Mouse (Mus musculus) adrenal gland, adult 8-10 months (tissue): ENCODE data around the gene Tlr4. TPM values are rescaled to one million over a fixed set of nuclear protein-coding genes. Genes with fewer than 3 reads are reported as not detected.
A peak's percentile ranks its signal among the peaks of the same experiment; 100 is the strongest.

Experiments used
- DNase-seq: peaks from one replicate; pipeline ENCODE4 v3.0.0; 2022
- total RNA-seq, 4 experiments: library from RNA; stranded (reverse); gene quantifications; 2 replicates each; pipeline ENCODE4 v1.2.4; 2022

Tlr4 gene
- 10 to 100 TPM in 3 of 4 experiments, 1 to 10 TPM in 1; 6.1 to 12.0 (median 10.9) TPM for total RNA-seq

- DNase-seq, result peak; percentile 51
These were observed at the start of gene Tlr4 for GRCm38 (mm10) chr4:66827463-66828162. Gene Tlr4 (plus strand): TSS chr4:66827584.

- no peak for DNase-seq
These were observed 33.1 kb upstream of the Tlr4 start for GRCm38 (mm10) chr4:66794283-66794682.

- DNase-seq, result no peak
These were observed 30.7 kb upstream of the Tlr4 start for GRCm38 (mm10) chr4:66796683-66797082.

GRCm38 (mm10) chr4:66804552-66805301 lies 22.7 kb upstream of the Tlr4 start:
- no peak for DNase-seq

GRCm38 (mm10) chr4:66805747-66806146 lies 21.6 kb upstream of the Tlr4 start:
- DNase-seq, result no peak

- no peak for DNase-seq
These were observed 10.9 kb upstream of the Tlr4 start for GRCm38 (mm10) chr4:66816364-66817026.

- no peak for DNase-seq
These were observed 6.2 kb upstream of the Tlr4 start for GRCm38 (mm10) chr4:66821171-66821570.

GRCm38 (mm10) chr4:66821764-66822163 lies 5.6 kb upstream of the Tlr4 start:
- DNase-seq, result no peak

- no peak for DNase-seq
These were observed 832 bp downstream of the Tlr4 start for GRCm38 (mm10) chr4:66828163-66828668.

GRCm38 (mm10) chr4:66828686-66829085 lies 1.3 kb downstream of the Tlr4 start:
- DNase-seq, result no peak

GRCm38 (mm10) chr4:66838071-66838470 lies 10.7 kb downstream of the Tlr4 start:
- DNase-seq, result no peak

GRCm38 (mm10) chr4:66843255-66843654 lies 15.9 kb downstream of the Tlr4 start:
- DNase-seq, result no peak

GRCm38 (mm10) chr4:66852011-66852410 lies 24.6 kb downstream of the Tlr4 start:
- DNase-seq, result no peak

GRCm38 (mm10) chr4:66856992-66857391 lies 29.6 kb downstream of the Tlr4 start:
- no peak for DNase-seq

- peak; percentile 14 for DNase-seq
These were observed 42.5 kb downstream of the Tlr4 start for GRCm38 (mm10) chr4:66869919-66870318.

- no peak for DNase-seq
These were observed 44.6 kb downstream of the Tlr4 start for GRCm38 (mm10) chr4:66872026-66872425.

- DNase-seq, result no peak
These were observed 46.0 kb downstream of the Tlr4 start for GRCm38 (mm10) chr4:66873342-66873741.

- DNase-seq, result no peak
These were observed 48.4 kb downstream of the Tlr4 start for GRCm38 (mm10) chr4:66875751-66876150.

GRCm38 (mm10) chr4:66877609-66878008 lies 50.2 kb downstream of the Tlr4 start:
- DNase-seq, result no peak

GRCm38 (mm10) chr4:66881496-66881895 lies 54.1 kb downstream of the Tlr4 start:
- no peak for DNase-seq

- DNase-seq, result no peak
These were observed 55.9 kb downstream of the Tlr4 start for GRCm38 (mm10) chr4:66883264-66883663.

- DNase-seq, result no peak
These were observed 67.2 kb downstream of the Tlr4 start for GRCm38 (mm10) chr4:66894547-66894946.

GRCm38 (mm10) chr4:66894981-66895380 lies 67.6 kb downstream of the Tlr4 start:
- DNase-seq, result no peak
